Mouse (Mus musculus): ENCODE measurements around the gene Ldhc. TPM values are rescaled to one million over a fixed set of nuclear protein-coding genes. Genes with fewer than 3 reads are reported as not detected.

The Ldhc gene
- polyA plus RNA-seq (2017; shearing (Covaris generic)) = under 1 TPM in 1 of 2 experiments, not detected in 1; 0.32 TPM

DNA sequence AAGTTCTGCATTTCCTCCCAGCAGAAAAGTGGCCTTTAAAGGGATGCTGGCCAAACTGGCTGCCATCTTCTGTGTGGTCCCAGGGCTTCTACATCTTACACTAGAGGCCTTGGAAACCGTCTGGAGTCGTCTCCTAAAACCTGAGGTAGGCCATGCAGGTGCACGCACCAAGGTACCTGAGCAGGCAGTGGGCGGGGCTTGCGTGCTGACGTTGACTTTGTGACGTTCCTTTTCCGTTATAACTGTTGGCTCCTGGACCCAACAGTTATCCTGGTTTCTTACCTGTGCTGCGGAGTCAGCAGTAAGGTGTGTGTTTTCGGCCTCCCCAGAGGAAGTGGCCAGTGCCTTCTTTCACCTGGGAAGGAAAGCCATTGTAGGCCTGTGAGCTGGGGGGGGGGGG lies at the start of gene Ldhc:
Ldhc (plus strand) TSS at position 208 of the 400 bp plus-strand sequence.

DNA sequence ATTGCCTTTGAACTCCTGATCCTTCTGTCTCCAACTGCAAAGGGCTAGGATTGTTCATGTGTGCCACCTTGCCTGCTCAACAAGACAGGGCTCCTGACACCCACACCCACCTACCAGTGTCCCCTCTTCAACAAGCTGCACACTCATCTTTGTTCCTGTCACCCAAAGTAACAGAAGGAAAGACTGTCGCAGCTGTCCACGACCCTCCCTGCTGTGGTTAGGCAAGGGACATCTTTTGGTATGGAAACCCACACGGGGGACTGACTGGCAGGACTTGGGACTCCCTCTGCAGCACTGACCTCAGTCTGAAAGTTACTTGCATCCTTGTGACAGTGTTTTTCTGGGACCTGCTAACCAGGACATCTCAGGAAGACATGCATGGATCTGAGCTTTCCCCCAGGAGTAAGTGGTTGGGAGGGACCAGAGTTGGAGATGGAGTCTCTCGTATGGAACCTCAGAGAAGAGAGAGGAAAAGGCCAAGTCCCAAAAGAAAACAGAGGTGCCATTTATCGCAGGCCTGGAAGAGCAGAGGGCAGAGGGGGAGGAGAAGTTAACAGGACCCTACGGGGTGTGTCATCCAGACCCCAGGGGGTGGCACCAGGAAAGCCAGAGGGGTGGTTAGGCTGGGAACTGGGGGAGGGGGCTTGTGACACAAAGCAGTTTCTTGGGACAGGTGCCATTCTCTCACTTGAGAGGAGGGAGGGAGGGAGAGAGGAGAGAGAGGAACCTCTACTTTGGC lies 20.0 kb upstream of the Ldhc start, which contains the start of gene Ldha:
Ldha (plus strand) TSS at position 689 of the 739 bp plus-strand sequence.

DNA sequence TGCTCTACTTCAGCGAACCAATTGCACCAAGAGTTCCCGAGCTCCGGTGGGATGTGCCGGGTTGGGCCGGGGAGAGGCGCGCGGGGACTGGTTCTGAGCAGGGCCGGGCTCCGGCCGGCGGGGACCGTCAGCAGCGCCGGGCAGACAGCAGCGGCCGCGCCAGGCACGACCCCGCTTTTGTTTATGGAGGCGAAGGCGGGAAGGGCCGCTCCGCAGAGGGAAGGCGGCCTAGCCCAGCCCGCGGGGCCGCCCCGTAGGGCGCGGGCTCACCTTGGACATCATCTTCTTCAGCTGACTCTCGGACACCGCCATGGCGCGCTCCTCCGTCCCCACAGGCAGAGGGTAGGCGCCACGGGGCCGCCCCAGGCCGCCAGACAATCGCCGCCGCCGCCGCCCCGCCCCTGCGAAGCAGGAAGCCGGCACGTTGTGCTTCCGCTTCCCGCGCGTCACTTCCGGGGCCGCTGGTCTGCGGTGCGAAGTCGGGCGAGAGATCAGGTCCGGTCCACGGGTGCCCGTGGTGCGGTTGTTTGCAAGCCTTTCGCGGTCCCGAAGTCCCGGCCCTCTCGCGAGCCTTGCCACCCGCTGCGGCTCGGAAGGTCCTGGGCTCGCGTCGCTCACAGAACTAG lies 58.7 kb downstream of the Ldhc start, which contains the start of gene Tsg101:
Tsg101 (minus strand) TSS at position 419 of the 626 bp plus-strand sequence.

Other genes with a start within 250 kb of the Ldhc start
- 10 to 100 TPM; 15.8 to 21.5 TPM for gene Sergef, start 221.4 kb upstream of the Ldhc start, polyA plus RNA-seq (2017; shearing (Covaris generic))
- 1 to 10 TPM in 1 of 2 experiments, under 1 TPM in 1; 0.79 to 1.6 TPM for gene Tph1, start 188.7 kb upstream of the Ldhc start, polyA plus RNA-seq (2017; shearing (Covaris generic))
- gene Saal1, start 150.5 kb upstream of the Ldhc start, polyA plus RNA-seq (2017; shearing (Covaris generic)) = 10 to 100 TPM; 18.9 to 19.3 TPM
- gene Saa3, start 145.5 kb upstream of the Ldhc start, polyA plus RNA-seq (2017; shearing (Covaris generic)) = 1 to 10 TPM in 1 of 2 experiments, not detected in 1; 2.3 TPM
- not detected for gene Saa4, start 128.6 kb upstream of the Ldhc start, polyA plus RNA-seq (2017; shearing (Covaris generic))
- under 1 TPM in 1 of 2 experiments, not detected in 1; 0.26 TPM for gene Saa1, start 118.2 kb upstream of the Ldhc start, polyA plus RNA-seq (2017; shearing (Covaris generic))
- gene Saa2, start 109.4 kb upstream of the Ldhc start, polyA plus RNA-seq (2017; shearing (Covaris generic)) = not detected
- gene Hps5, start 65.1 kb upstream of the Ldhc start, polyA plus RNA-seq (2017; shearing (Covaris generic)) = 10 to 100 TPM; 27.5 to 37.5 TPM
- gene Gtf2h1, start 65.1 kb upstream of the Ldhc start, polyA plus RNA-seq (2017; shearing (Covaris generic)) = 10 to 100 TPM; 52.4 to 56.3 TPM
- 1,000 to 10,000 TPM; 1,491 to 1,505 TPM for gene Ldha, start 19.7 kb upstream of the Ldhc start, polyA plus RNA-seq (2017; shearing (Covaris generic))
- 100 to 1,000 TPM; 126 to 130 TPM for gene Tsg101, start 58.8 kb downstream of the Ldhc start, polyA plus RNA-seq (2017; shearing (Covaris generic))
- 1 to 10 TPM; 6.4 to 7.2 TPM for gene Uevld, start 97.3 kb downstream of the Ldhc start, polyA plus RNA-seq (2017; shearing (Covaris generic))
- not detected for gene Gm9999, start 122.4 kb downstream of the Ldhc start, polyA plus RNA-seq (2017; shearing (Covaris generic))
- gene Spty2d1, start 147.2 kb downstream of the Ldhc start, polyA plus RNA-seq (2017; shearing (Covaris generic)) = 10 to 100 TPM; 19.0 to 40.2 TPM
- gene Tmem86a, start 189.4 kb downstream of the Ldhc start, polyA plus RNA-seq (2017; shearing (Covaris generic)) = 1 to 10 TPM; 1.3 to 7.0 TPM